Mouse (Mus musculus) NIH3T3 (cell line): ENCODE measurements around the gene Atg4d.
"Not testable (repeated sequence)": the region's sequence is repeated elsewhere in the genome, so short reads cannot be mapped to it uniquely, and the experiment has no call there.

Source experiments
- DNase-seq: peaks from one replicate; pipeline ENCODE4 v3.0.0-alpha.2; 2012; ENCODE audit warnings: low read depth

The Atg4d gene

GRCm38 (mm10) chr9:21314367-21315140 is 49.5 kb downstream of the Atg4d start:
- no peak for DNase-seq

- DNase-seq, result peak; percentile 84
Observed at GRCm38 (mm10) chr9:21315421-21315820, 50.3 kb downstream of the Atg4d start.

GRCm38 (mm10) chr9:21316696-21317095 is 51.6 kb downstream of the Atg4d start:
- DNase-seq, result no peak

GRCm38 (mm10) chr9:21318792-21319191 is 53.7 kb downstream of the Atg4d start:
- DNase-seq, result no peak

- DNase-seq, result peak; percentile 19
Observed at GRCm38 (mm10) chr9:21319503-21319902, 54.4 kb downstream of the Atg4d start.

GRCm38 (mm10) chr9:21320280-21320618 is 55.2 kb downstream of the Atg4d start:
- DNase-seq, result no peak

- DNase-seq, result peak; percentile 88
Observed at GRCm38 (mm10) chr9:21320619-21321512, 55.8 kb downstream of the Atg4d start, which contains the start of gene Slc44a2. Gene Slc44a2 (plus strand): TSS chr9:21320698.

GRCm38 (mm10) chr9:21321513-21321835 is 56.4 kb downstream of the Atg4d start:
- peak; percentile 21 for DNase-seq

- no peak for DNase-seq
Observed at GRCm38 (mm10) chr9:21322211-21322916, 57.3 kb downstream of the Atg4d start.

- DNase-seq, result not testable (repeated sequence)
Observed at GRCm38 (mm10) chr9:21322917-21323297, 57.8 kb downstream of the Atg4d start.

GRCm38 (mm10) chr9:21324269-21324668 is 59.2 kb downstream of the Atg4d start:
- DNase-seq, result no peak
